Mouse (Mus musculus) stomach, embryonic 16.5 days (tissue): Measurements from ENCODE around the gene B230307C23Rik. TPM values are rescaled to one million over a fixed set of nuclear protein-coding genes. Genes with fewer than 3 reads are reported as not detected.
"Not testable (repeated sequence)": the region's sequence is repeated elsewhere in the genome, so short reads cannot be mapped to it uniquely, and the experiment has no call there.

ENCODE experiments used
- ATAC-seq: fragments of 200-750 bp; cut with Nextera tagmentation; 2 replicates; pipeline ENCODE4 v1.8.0; 2017; ENCODE audit warnings: moderate number of reproducible peaks, moderate TSS enrichment; ENCODE audit not compliant: insufficient read depth, low FRiP score
- H3K27ac ChIP-seq: fragments of 300-500 bp; sonication (generic); 2 replicates; pipeline ENCODE4 v1.5.1; 2014; ENCODE audit warnings: low read length
- H3K27me3 ChIP-seq: fragments of 300-500 bp; sonication (generic); 2 replicates; pipeline ENCODE4 v1.6.1; 2014; ENCODE audit warnings: low read length, control low read depth, mixed read lengths; ENCODE audit not compliant: control insufficient read depth, insufficient read depth
- H3K36me3 ChIP-seq: fragments of 300-500 bp; sonication (generic); 2 replicates; pipeline ENCODE4 v1.6.1; 2014; ENCODE audit warnings: low read length; ENCODE audit not compliant: control insufficient read depth, insufficient read depth
- H3K4me1 ChIP-seq: fragments of 300-500 bp; sonication (generic); 2 replicates; pipeline ENCODE4 v1.6.1; 2014; ENCODE audit warnings: low read length, control low read depth, mixed read lengths; ENCODE audit not compliant: control insufficient read depth, insufficient read depth
- H3K4me2 ChIP-seq: fragments of 300-500 bp; sonication (generic); 2 replicates; pipeline ENCODE4 v1.6.1; 2014; ENCODE audit warnings: low read depth, low read length, mixed read lengths
- H3K4me3 ChIP-seq: fragments of 300-500 bp; sonication (generic); replicated peaks from 2 replicates; pipeline ENCODE4 v1.5.1; 2014; ENCODE audit warnings: mild to moderate bottlenecking, low read length
- H3K9ac ChIP-seq: fragments of 300-500 bp; sonication (generic); 2 replicates; pipeline ENCODE4 v1.6.1; 2014; ENCODE audit warnings: low read length
- H3K9me3 ChIP-seq: fragments of 300-500 bp; sonication (generic); replicated peaks from 2 replicates; pipeline ENCODE4 v1.6.1; 2016; ENCODE audit warnings: low read length, control low read depth; ENCODE audit not compliant: control insufficient read depth
- WGBS: fragments of 180-500 bp; shearing (Covaris S2); extraction: QIAGEN DNeasy Blood & Tissue Kit; methylation state at CpG from one replicate; pipeline ENCODE4 v1.1.7; 2014; 5-methylcytosine and 5-hydroxymethylcytosine counted together
- polyA plus RNA-seq: library from polyadenylated mRNA; unstranded; fragments of >200 nt; fragmentation: Nextera tagmentation; extraction: Ambion mirVana; gene quantifications from 2 replicates; pipeline ENCODE4 v1.2.1, GENCODE M21; 2015

B230307C23Rik gene
- polyA plus RNA-seq, 1 experiment from 2014 or later: 25.5 TPM

- ATAC-seq: no peak
- no peaks in the 10 kb centered on the region for H3K36me3 ChIP-seq
- H3K9ac ChIP-seq: no peak overlapping the region
- H3K9me3 ChIP-seq: no peaks in the 10 kb centered on the region
- peaks cover 7% of the 10 kb centered on the region for H3K4me1 ChIP-seq
- H3K27me3 ChIP-seq: no peaks in the 10 kb centered on the region
- 69% methylated on average over 2 of the region's 2 CpGs for WGBS
- H3K27ac ChIP-seq: no peak overlapping the region
- no peak overlapping the region for H3K4me3 ChIP-seq
- H3K4me2 ChIP-seq: no peak overlapping the region
Measured at GRCm38 (mm10) chr16:97991517-97991916, 5.6 kb upstream of the B230307C23Rik start.

- not testable (repeated sequence) for H3K27me3 ChIP-seq, H3K9me3 ChIP-seq, H3K9ac ChIP-seq, H3K4me3 ChIP-seq, ATAC-seq, H3K27ac ChIP-seq, H3K4me1 ChIP-seq, H3K36me3 ChIP-seq, H3K4me2 ChIP-seq
- WGBS: 81% methylated on average over 3 of the region's 3 CpGs
Measured at GRCm38 (mm10) chr16:97992477-97992876, 4.6 kb upstream of the B230307C23Rik start.

GRCm38 (mm10) chr16:97995849-97996615 lies 1.1 kb upstream of the B230307C23Rik start:
- peaks cover 3% of the 10 kb centered on the region; the same call in 1 of the 2 replicates for H3K9me3 ChIP-seq
- H3K4me3 ChIP-seq: peak overlapping the region; percentile 53
- H3K36me3 ChIP-seq: peaks cover 10% of the 10 kb centered on the region
- H3K4me2 ChIP-seq: peak overlapping the region; percentile 69
- peak overlapping the region; percentile 75 for H3K9ac ChIP-seq
- WGBS: 11% methylated on average over 1 of the region's 1 CpGs
- no peaks in the 10 kb centered on the region for H3K27me3 ChIP-seq
- peaks cover 15% of the 10 kb centered on the region for H3K4me1 ChIP-seq
- peak overlapping the region; percentile 88 for H3K27ac ChIP-seq
- no peak for ATAC-seq

DNA sequence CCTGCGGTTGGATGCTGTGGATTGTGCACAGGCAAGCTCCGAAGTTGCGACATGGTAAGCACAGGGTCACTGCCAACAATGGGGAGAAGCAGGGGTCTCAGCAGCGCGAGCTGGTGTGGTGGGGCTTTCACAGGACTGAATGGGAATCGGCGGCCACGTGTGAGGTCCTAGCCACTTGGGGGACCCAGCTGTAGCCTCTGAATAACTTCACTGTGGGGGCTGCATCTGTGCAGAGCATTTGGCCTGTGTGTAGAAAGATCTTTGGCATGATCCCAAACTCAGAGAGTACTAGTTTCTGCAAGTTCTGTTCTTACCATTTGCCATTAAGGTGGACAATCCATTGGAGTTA lies 242 bp downstream of the B230307C23Rik start:
- Histone ChIP-seq H3K27ac (peak overlapping the region; percentile 88; the same call in 1 of the 2 replicates), H3K4me3 (peak overlapping the region; percentile 53), H3K4me2 (peak overlapping the region; percentile 69), H3K36me3 (peaks cover 16% of the 10 kb centered on the region), H3K9ac (peak overlapping the region; percentile 75), H3K4me1 (peaks cover 15% of the 10 kb centered on the region)
- H3K27me3 ChIP-seq, H3K9me3 ChIP-seq: not testable (repeated sequence)
- WGBS: 0% methylated on average over 8 of the region's 8 CpGs
- ATAC-seq: peak; percentile 29

DNA sequence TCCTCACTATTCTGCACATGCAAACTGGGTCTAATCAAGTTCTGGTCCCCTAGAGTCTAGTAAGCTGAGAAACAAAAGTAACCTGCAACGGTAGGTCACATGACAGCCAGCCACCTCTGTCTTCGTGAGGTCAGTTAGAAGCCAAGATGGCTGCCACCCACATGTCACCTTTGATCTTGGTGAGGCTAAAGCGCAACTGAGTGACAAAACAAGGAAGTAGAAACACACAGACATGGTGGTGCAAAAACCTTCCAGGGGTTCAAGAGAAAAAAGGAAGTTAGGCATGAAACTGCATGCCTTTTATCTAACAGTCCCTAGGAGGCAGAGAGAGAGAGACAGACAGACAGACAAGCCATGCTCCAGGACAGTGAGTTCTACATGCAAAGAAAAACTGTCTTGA lies 25.0 kb downstream of the B230307C23Rik start:
- Histone ChIP-seq H3K9ac (no peak overlapping the region), H3K36me3 (0 out of 2 replicates have a peak, but pooled peaks cover 3% of the 10 kb centered on the region), H3K4me3 (no peak overlapping the region), H3K27ac (no peak overlapping the region), H3K27me3 (no peaks in the 10 kb centered on the region), H3K9me3 (peaks cover 8% of the 10 kb centered on the region; the same call in 1 of the 2 replicates), H3K4me2 (no peak overlapping the region), H3K4me1 (no peaks in the 10 kb centered on the region)
- WGBS: 92% methylated on average over 3 of the region's 3 CpGs
- no peak for ATAC-seq

DNA sequence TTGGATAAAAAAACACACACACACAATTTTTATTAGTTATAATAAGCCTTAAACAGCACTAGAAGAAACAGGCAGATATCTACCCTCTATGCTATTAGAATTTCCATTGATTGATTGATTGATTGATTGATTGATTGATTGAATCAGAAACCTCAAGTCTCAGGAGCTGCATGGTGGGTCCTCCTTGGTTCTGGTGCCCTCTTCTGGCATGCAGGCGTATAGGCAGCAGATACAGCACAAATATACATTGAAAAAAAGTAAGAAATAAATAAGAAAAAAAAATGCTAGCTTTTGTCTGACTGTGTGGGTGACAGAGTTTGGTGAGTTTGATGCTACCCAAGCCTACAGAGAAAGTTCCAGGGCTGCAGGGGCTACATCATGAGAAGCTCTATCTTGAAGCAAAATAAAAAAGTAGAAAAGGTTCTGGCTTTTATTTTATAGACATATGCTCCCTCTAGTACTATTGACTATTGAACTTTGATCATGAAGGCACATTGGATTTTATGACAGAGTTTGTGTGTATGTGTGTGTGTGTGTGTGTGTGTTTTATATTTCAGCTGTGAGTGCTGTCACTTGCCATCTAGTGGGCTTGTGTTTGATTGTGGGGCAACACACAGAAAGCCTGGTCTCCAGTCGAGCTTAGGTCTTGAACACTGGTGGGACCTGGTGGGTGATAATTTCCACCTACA lies 25.7 kb downstream of the B230307C23Rik start:
- ATAC-seq: no peak
- no peaks in the 10 kb centered on the region for H3K27me3 ChIP-seq
- 0 out of 2 replicates have a peak, but pooled peaks cover 3% of the 10 kb centered on the region for H3K36me3 ChIP-seq
- no peak overlapping the region for H3K4me3 ChIP-seq
- H3K4me2 ChIP-seq: no peak overlapping the region
- WGBS: 80% methylated on average over 2 of the region's 2 CpGs
- H3K27ac ChIP-seq: no peak overlapping the region
- no peak overlapping the region for H3K9ac ChIP-seq
- peaks cover 1% of the 10 kb centered on the region; the same call in 1 of the 2 replicates for H3K9me3 ChIP-seq
- H3K4me1 ChIP-seq: no peaks in the 10 kb centered on the region

DNA sequence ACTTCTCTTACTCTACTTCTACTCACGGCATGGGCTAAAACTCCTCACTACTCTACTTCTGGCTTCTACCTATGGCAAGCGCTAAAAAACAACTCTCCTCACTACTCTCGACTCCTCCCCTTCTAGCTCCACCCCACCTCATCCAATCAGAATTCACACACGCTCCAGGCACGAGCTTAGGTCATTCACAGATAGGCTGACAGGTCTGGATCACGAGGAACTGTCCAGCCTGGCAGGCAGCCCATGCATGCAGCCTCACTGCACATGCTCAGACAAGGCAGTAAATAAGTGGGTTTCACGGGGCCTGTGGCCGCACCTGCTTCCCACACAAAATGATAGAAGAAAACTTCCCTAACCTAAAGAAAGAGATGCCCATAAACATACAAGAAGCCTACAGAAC lies 29.1 kb downstream of the B230307C23Rik start:
- H3K4me2 ChIP-seq, H3K4me1 ChIP-seq: not testable (repeated sequence)
- WGBS: 84% methylated on average over 8 of the region's 8 CpGs

DNA sequence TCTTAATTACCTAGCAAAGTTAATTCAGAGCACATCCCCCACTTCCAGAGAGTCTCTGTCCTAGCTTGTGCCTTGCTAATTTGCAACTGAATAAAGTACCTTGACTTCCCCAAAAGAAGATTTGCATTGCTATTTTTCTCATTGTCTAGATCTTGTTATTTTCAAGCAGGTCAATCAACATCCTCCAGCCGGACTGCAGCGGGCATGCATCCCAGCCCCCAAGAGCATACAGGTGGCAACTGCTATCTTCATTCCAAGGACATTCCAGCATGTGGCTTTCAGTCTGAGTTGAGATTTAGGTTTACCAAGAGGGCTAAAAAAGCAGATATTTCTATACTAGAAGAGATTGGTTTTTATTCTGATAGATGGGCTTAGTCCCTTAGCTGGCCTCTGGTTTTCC lies 37.9 kb downstream of the B230307C23Rik start:
- not testable (repeated sequence) for H3K27ac ChIP-seq, H3K27me3 ChIP-seq, H3K9me3 ChIP-seq, H3K36me3 ChIP-seq, H3K4me1 ChIP-seq, H3K9ac ChIP-seq, H3K4me2 ChIP-seq, ATAC-seq, H3K4me3 ChIP-seq
- 95% methylated on average over 2 of the region's 2 CpGs for WGBS

More for the DNA sequence above, 29.1 kb downstream of the B230307C23Rik start:
- not testable (repeated sequence) for H3K27me3 ChIP-seq, H3K36me3 ChIP-seq, H3K4me3 ChIP-seq, ATAC-seq, H3K9me3 ChIP-seq, H3K27ac ChIP-seq, H3K9ac ChIP-seq

GRCm38 (mm10) chr16:98041676-98042075 lies 44.6 kb downstream of the B230307C23Rik start:
- Histone ChIP-seq H3K4me1 (no peaks in the 10 kb centered on the region), H3K4me2 (no peak overlapping the region), H3K4me3 (no peak overlapping the region), H3K9me3 (no peaks in the 10 kb centered on the region), H3K27me3 (no peaks in the 10 kb centered on the region), H3K36me3 (no peaks in the 10 kb centered on the region), H3K9ac (no peak overlapping the region), H3K27ac (no peak overlapping the region)
- no peak for ATAC-seq
- 81% methylated on average over 2 of the region's 2 CpGs for WGBS
